Mouse (Mus musculus): ENCODE results near the gene Sgpl1. TPM values are rescaled to one million over a fixed set of nuclear protein-coding genes. Genes with fewer than 3 reads are reported as not detected.

The Sgpl1 gene
- polyA plus RNA-seq (2012; rRNA removed), result 58.2 and 61.7 TPM in 2 replicates

GRCm38 (mm10) chr10:61147157-61148040 lies at the start of gene Sgpl1:
Sgpl1 (minus strand) TSS chr10:61147703.

DNA sequence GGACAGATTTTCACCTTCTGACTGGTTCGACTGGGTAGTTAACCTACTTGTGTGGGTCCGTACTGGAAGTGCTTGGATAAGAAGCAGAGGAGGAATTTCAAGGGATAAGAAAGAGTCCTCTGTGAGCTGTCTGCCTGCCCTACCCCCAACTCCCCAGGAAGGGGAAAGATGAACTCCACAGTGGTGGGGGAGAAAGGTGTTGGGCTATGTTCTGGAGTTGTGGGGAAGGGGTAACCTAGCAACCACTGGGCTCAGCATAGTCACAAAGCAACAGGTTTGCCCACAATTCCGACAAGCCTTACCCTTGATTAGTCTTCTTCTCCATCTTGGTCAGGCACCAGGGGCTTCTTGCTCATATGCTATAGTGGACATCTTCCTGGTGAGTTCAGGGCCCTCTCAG lies 24.2 kb upstream of the Sgpl1 start, which contains the start of gene Tbata:
Tbata (plus strand) TSS at position 301 of the 400 bp plus-strand sequence.

GRCm38 (mm10) chr10:61089170-61090142 lies 58.0 kb downstream of the Sgpl1 start, which contains the start of gene Pcbd1:
Pcbd1 (plus strand) TSS chr10:61089331.

Other genes starting within 250 kb of the Sgpl1 start
- gene Pcbd1, start 58.4 kb downstream of the Sgpl1 start, polyA plus RNA-seq (2012; rRNA removed), result 16.6 and 19.0 TPM in 2 replicates
- gene Tbata, start 24.3 kb upstream of the Sgpl1 start, polyA plus RNA-seq (2012; rRNA removed), result 0.33 and 1.0 TPM in 2 replicates
- gene Adamts14, start 125.7 kb upstream of the Sgpl1 start, polyA plus RNA-seq (2012; rRNA removed), result 1.0 and 3.2 TPM in 2 replicates
- gene Prf1, start 150.1 kb upstream of the Sgpl1 start, polyA plus RNA-seq (2012; rRNA removed), result not detected in 2 replicates
- gene Pald1, start 235.8 kb upstream of the Sgpl1 start, polyA plus RNA-seq (2012; rRNA removed), result 21.6 and 26.5 TPM in 2 replicates

All from central nervous system, embryonic 14 days (tissue).